Mouse (Mus musculus): ENCODE measurements around the gene Cys1. TPM values are rescaled to one million over a fixed set of nuclear protein-coding genes. Genes with fewer than 3 reads are reported as not detected.
"Not testable (repeated sequence)": the region's sequence is repeated elsewhere in the genome, so short reads cannot be mapped to it uniquely, and the experiment has no call there.

Cys1 gene
- total and polyA plus RNA-seq, 2 experiments from 2014 or later: 0.85 to 3.8 TPM

DNA sequence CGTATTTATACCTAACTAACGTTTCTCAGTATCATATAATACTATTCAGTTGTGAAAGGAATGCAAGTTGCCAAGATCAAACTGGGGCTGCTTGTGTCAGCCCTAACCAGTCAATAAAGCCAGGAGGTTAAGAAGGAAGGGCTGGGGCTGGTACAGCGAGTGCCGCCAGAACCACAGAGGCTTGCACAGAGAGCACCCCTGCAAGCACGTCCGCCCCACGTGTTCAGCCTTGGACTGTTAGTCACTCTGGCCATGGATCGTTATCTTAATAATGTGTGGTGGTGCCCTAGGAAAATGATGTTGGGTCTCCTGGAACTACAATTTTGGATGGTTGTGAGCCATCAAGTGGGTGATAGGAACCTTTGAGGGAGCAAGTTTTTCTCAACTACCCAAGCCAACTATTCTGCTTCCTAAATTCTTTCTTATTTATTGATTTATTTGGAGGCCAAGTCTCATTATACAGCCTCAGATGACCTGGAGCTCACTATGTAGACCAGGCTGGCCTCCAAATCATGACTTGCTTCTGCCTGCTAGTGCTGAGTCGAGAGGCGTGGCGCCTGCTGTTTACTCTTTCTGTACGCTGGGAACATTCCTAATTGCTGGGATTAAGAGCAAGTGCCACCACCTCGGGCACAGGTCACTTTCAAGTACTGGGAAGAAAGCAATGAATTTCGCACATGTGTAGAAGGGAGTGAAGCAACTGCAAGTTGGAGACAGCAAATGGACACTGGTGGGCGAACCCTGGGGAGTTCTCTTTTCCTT, 24.1 kb upstream of the Cys1 start:
- Histone ChIP-seq H3K4me1 (ENCODE audit: control insufficient read depth, insufficient read depth) (peaks cover 23% of the 10 kb centered on the region), H3K4me2 (ENCODE audit: low read depth, low read length) (no peak overlapping the region), H3K4me3 (ENCODE audit: low read depth, low read length) (no peak overlapping the region), H3K9ac (replicated peaks; ENCODE audit: low read depth, low read length) (no peak overlapping the region), H3K9me3 (replicated peaks; ENCODE audit: control insufficient read depth, low read length) (no peaks in the 10 kb centered on the region), H3K27me3 (ENCODE audit: control insufficient read depth, insufficient read depth, low read length) (no peaks in the 10 kb centered on the region), H3K27ac (ENCODE audit: low read depth) (no peak overlapping the region), H3K36me3 (replicated peaks; ENCODE audit: control insufficient read depth, insufficient read depth, low read length) (no peaks in the 10 kb centered on the region; the same call in 1 of the 2 replicates)
- WGBS: 93% methylated on average over 15 of the region's 15 CpGs
- ATAC-seq (ENCODE audit: insufficient read depth, low read depth) (no peak), DNase-seq (ENCODE audit: low spot score) (no peak)
- TF ChIP-seq CTCF (IDR thresholded peaks at IDR 0.05; ENCODE audit: low read depth) (no peak), EP300 (IDR thresholded peaks at IDR 0.05; ENCODE audit: low read depth) (no peak)

DNA sequence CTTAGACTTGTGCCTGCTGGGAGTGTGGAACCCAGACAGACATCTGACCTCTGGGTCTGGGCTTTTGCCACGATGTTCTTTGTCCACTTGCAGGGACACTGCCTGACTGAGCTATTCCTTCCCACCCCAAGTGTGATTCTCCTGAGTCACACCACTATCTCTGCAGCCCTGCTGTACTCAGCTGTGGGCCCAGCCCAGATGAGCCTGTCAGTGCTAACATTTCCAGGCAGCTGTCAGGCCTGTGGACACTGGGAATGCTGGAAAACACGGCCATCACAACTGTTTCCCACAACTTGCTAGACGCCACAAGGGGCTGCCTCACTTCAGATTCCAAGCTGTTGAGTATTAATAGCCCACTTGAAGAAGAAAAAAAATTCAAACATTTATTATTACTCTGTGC, 21.4 kb upstream of the Cys1 start:
- Histone ChIP-seq H3K9me3 (replicated peaks; ENCODE audit: control insufficient read depth, low read length) (no peaks in the 10 kb centered on the region), H3K9ac (replicated peaks; ENCODE audit: low read depth, low read length) (0 out of 2 replicates have a peak overlapping the region, but pooled peaks have one; percentile 12), H3K27me3 (ENCODE audit: control insufficient read depth, insufficient read depth, low read length) (no peaks in the 10 kb centered on the region), H3K27ac (ENCODE audit: low read depth) (0 out of 2 replicates have a peak overlapping the region, but pooled peaks have one; percentile 10), H3K4me2 (ENCODE audit: low read depth, low read length) (no peak overlapping the region), H3K4me1 (ENCODE audit: control insufficient read depth, insufficient read depth) (peaks cover 14% of the 10 kb centered on the region; the same call in 1 of the 2 replicates), H3K36me3 (replicated peaks; ENCODE audit: control insufficient read depth, insufficient read depth, low read length) (no peaks in the 10 kb centered on the region), H3K4me3 (ENCODE audit: low read depth, low read length) (no peak overlapping the region)
- peak; percentile 5 for DNase-seq (ENCODE audit: low spot score)
- ATAC-seq (ENCODE audit: insufficient read depth, low read depth): peak; percentile 13; the same call in 1 of the 2 replicates
- 27% methylated on average over 3 of the region's 3 CpGs for WGBS
- TF ChIP-seq EP300 (IDR thresholded peaks at IDR 0.05; ENCODE audit: low read depth): no peak
- TF ChIP-seq CTCF (IDR thresholded peaks at IDR 0.05; ENCODE audit: low read depth): 0 out of 2 replicates have a peak, but pooled peaks have one; percentile 3

DNA sequence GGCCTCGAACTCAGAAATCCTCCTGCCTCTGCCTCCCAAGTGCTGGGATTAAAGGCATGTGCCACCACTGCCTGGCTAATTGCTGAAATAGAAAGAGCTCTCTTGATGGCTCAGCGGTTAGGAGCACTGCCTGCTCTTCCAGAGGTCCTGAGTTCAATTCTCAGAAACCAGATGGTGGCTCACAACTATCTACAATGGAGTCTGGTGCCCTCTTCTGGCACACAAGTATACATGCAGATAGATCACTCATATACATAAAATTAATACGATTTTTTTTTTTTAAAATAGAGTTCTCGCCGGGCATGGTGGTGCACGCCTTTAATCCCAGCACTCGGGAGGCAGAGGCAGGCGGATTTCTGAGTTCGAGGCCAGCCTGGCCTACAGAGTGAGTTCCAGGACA, 20.0 kb upstream of the Cys1 start:
- not testable (repeated sequence) for H3K4me3 ChIP-seq (ENCODE audit: low read depth, low read length); H3K4me1 ChIP-seq (ENCODE audit: control insufficient read depth, insufficient read depth); H3K27ac ChIP-seq (ENCODE audit: low read depth); H3K4me2 ChIP-seq (ENCODE audit: low read depth, low read length); DNase-seq (ENCODE audit: low spot score); ATAC-seq (ENCODE audit: insufficient read depth, low read depth); H3K36me3 ChIP-seq (replicated peaks; ENCODE audit: control insufficient read depth, insufficient read depth, low read length); H3K9ac ChIP-seq (replicated peaks; ENCODE audit: low read depth, low read length); H3K27me3 ChIP-seq (ENCODE audit: control insufficient read depth, insufficient read depth, low read length); H3K9me3 ChIP-seq (replicated peaks; ENCODE audit: control insufficient read depth, low read length)
- 84% methylated on average over 9 of the region's 9 CpGs for WGBS

DNA sequence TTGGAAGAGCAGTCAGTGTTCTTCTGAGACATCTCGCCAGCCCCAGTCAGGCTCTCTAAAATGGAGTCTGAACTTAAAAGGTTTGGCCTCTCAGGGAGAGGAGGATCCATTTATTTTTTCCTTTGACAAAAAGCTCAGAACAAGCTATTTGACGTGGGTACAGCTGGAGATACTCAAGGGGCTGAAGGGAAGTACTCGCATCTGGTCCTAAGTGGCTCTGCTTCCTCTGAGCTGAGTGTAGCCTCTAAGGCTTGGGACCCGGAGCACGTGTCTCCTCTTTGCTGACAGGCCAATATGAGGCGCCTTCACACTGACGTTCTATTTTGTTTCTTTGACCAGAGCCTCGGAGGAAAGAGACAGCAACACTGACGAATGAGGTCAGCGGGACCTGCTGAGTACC, 18.0 kb upstream of the Cys1 start:
- WGBS: 46% methylated on average over 10 of the region's 10 CpGs
- H3K27me3 ChIP-seq (ENCODE audit: control insufficient read depth, insufficient read depth, low read length): 0 out of 2 replicates have a peak, but pooled peaks cover 3% of the 10 kb centered on the region
- no peak overlapping the region for H3K4me3 ChIP-seq (ENCODE audit: low read depth, low read length)
- no peak overlapping the region for H3K27ac ChIP-seq (ENCODE audit: low read depth)
- TF ChIP-seq CTCF (IDR thresholded peaks at IDR 0.05; ENCODE audit: low read depth): no peak
- TF ChIP-seq EP300 (IDR thresholded peaks at IDR 0.05; ENCODE audit: low read depth): no peak
- H3K4me1 ChIP-seq (ENCODE audit: control insufficient read depth, insufficient read depth): 0 out of 2 replicates have a peak, but pooled peaks cover 2% of the 10 kb centered on the region
- no peaks in the 10 kb centered on the region for H3K36me3 ChIP-seq (replicated peaks; ENCODE audit: control insufficient read depth, insufficient read depth, low read length)
- H3K9me3 ChIP-seq (replicated peaks; ENCODE audit: control insufficient read depth, low read length): no peaks in the 10 kb centered on the region
- no peak overlapping the region for H3K4me2 ChIP-seq (ENCODE audit: low read depth, low read length)
- H3K9ac ChIP-seq (replicated peaks; ENCODE audit: low read depth, low read length): no peak overlapping the region
- ATAC-seq (ENCODE audit: insufficient read depth, low read depth): no peak
- DNase-seq (ENCODE audit: low spot score): no peak

DNA sequence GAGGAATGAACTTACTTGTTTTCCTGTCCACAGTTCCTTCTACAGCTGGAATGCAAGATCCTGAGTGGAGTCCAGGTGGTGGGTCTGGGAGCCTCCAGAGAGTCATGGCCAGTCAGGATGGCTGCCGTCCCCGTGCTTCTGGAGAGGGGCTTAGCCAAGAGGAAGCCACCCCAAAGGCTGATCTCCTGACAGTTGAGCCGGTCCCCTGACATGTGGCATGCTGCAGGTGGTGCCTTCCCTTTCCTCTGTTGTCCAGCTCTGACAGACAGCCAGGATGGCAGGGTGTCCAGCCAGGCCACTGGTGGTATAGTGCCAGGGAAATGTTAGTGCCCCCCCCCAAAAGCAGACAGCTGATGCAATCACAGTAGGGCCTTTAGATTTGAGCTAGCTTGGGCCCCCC, 16.9 kb upstream of the Cys1 start:
- Histone ChIP-seq H3K4me2 (ENCODE audit: low read depth, low read length) (no peak overlapping the region), H3K27ac (ENCODE audit: low read depth) (no peak overlapping the region), H3K9ac (replicated peaks; ENCODE audit: low read depth, low read length) (no peak overlapping the region), H3K36me3 (replicated peaks; ENCODE audit: control insufficient read depth, insufficient read depth, low read length) (no peaks in the 10 kb centered on the region), H3K4me3 (ENCODE audit: low read depth, low read length) (no peak overlapping the region), H3K9me3 (replicated peaks; ENCODE audit: control insufficient read depth, low read length) (no peaks in the 10 kb centered on the region), H3K27me3 (ENCODE audit: control insufficient read depth, insufficient read depth, low read length) (0 out of 2 replicates have a peak, but pooled peaks cover 3% of the 10 kb centered on the region), H3K4me1 (ENCODE audit: control insufficient read depth, insufficient read depth) (0 out of 2 replicates have a peak, but pooled peaks cover 2% of the 10 kb centered on the region)
- no peak for TF ChIP-seq EP300 (IDR thresholded peaks at IDR 0.05; ENCODE audit: low read depth)
- no peak for TF ChIP-seq CTCF (IDR thresholded peaks at IDR 0.05; ENCODE audit: low read depth)
- ATAC-seq (ENCODE audit: insufficient read depth, low read depth) (no peak), DNase-seq (ENCODE audit: low spot score) (no peak)
- 57% methylated on average over 3 of the region's 3 CpGs for WGBS

Data from heart, postnatal 0 days (tissue).